Mouse (Mus musculus): ENCODE results near the gene Isyna1.

Isyna1 gene

GRCm38 (mm10) chr8:70628986-70629490, 34.9 kb downstream of the Isyna1 start:
- DNase-seq: no peak

GRCm38 (mm10) chr8:70629574-70630531, 35.7 kb downstream of the Isyna1 start:
- DNase-seq: peak; percentile 96 to 97

GRCm38 (mm10) chr8:70630532-70631381, 36.6 kb downstream of the Isyna1 start:
- DNase-seq: peak in 1 of 2 experiments; percentile 32

- no peak for DNase-seq
These were observed 37.3 kb downstream of the Isyna1 start for GRCm38 (mm10) chr8:70631436-70631835.

GRCm38 (mm10) chr8:70632346-70632892, 38.2 kb downstream of the Isyna1 start, which contains the start of gene Gdf15:
Gdf15 (minus strand) TSS chr8:70632456.
- no peak for DNase-seq

GRCm38 (mm10) chr8:70634066-70634465, 39.9 kb downstream of the Isyna1 start:
- DNase-seq: no peak

DNA sequence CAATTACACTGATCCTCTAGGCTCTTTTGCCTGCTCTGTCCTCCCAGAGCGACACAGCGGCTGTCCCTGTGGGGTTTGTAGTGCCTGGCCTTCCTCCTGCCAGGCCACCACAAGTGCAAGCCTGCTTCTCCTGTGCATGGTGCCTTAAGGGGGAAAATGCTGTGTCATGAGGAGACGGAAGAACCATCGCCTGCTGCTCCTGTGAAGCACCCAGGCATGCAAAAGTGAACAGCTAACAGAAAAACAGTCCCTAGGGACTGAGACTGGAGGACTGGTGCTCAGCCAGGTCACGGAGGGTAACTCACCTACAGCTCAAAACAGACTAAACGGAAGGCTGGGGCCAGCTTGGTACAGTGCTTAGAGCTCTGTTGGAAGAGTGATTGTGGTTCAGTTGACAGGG, 41.4 kb downstream of the Isyna1 start:
- peak; percentile 57 to 61 for DNase-seq

DNA sequence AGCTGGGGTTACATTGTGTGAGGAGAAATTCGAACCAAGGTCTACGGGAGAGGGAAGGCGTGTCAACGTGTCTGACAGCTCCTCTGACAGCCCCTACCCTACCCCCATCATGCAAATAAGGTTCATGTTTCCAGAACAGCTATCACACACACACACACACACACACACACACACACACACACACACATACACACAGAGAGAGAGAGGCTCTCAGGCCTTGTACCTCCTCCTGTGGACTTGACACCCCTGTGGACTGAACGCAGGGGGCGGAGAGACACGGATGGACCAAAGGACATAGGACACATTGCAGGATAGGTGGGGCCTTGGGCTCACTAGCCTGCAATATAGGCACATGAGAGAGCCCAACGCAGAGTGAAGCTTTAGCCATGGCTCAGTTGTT, 42.7 kb downstream of the Isyna1 start:
- DNase-seq: peak; percentile 35 to 36

DNA sequence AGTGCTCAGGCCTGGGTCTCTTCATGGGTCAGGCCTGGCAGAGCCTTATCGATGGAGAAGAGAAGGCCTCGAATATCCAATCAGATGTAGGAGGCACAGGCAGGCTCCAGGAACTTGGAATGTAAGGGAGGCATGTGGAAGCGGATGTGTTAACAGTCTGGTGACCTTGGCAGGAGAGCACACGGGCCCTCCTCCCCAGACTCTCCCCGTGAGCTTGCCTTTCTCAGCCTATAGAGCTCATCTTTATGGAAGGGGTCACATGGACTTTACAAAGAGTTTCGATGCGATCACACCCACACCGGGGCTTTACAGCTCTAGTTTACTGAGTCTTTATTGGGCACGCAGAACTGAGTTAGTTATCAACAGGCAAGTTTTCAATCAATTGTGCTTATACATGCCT, 44.6 kb downstream of the Isyna1 start:
- DNase-seq: no peak

GRCm38 (mm10) chr8:70643019-70643418, 48.8 kb downstream of the Isyna1 start:
- no peak for DNase-seq

DNA sequence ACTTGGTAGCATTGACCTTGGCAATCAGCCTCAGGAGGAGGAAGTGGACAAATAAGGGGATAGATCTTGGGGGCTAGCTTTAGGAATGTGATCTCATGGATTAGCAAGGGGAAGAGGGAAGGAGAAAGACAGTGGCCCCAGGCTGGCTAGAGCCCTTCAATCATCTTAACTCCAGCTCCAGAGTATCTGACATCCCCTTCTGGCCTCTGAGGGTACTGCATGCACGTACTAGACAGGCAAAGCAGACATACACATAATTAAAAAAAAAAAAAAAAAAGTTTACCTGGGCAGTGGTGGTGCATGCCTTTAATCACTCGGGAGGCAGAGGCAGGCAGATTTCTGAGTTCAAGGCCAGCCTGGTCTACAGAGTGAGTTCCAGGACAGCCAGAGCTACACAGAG, 49.9 kb downstream of the Isyna1 start:
- DNase-seq: peak; percentile 62 to 65

DNA sequence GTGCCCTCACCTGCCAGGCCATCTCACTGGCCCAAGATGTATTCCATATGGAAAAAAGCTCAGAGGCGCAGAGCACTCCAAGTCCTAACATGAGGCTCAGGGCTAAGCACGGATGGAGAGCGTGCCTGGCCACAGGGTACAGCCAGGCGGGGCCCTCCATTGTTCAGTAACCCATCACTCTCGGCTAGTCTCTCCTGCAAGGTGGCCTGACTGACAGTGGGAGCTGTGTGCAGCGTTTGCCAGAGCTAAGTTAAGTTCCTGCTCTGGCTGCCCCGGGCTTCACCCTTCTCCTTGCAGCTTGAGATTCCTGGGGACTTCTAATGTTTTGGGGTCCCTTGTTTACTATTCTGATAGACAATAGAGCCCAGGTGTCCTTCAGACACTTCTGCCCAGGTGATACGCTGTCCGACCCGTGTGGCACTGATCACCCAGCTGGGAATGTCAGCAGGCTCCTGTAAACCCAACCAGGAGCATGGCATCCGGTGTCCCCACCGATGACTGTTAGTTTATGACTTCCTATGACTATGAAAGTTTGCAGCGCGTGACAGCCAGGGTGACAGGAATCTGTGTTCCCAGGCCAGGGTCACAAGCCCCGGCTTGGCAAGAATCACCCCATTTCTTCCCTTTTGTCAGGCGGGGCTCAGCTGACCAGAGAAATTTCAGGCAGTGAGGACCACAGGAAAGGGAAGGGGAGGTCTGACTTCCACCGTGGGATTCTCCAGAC, 51.5 kb downstream of the Isyna1 start:
- DNase-seq: no peak

DNA sequence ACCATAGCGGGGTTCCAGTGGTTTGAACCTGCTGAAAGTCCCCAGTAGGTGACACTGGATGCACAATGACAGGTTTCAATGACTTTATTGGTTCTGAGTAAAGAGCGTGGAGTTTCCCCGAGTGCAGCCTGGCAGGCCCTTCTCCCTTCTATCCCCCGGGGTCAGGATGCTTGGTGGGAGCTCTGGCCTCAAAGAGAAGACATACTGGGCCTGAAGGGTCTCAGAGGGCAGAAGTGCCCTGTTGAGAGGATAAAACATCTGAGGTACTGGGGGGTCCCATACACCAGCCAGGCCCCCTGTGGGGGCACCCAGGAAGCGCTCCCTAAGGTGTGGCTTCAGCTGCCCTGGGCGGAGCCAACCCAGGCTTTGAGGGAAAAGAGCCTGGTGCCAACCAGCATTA, 52.2 kb downstream of the Isyna1 start:
- no peak for DNase-seq

- no peak for DNase-seq
These were observed 52.6 kb downstream of the Isyna1 start for GRCm38 (mm10) chr8:70646775-70647174.

Measured in B cell, adult 2 months (primary cell).